Mouse (Mus musculus) kidney, postnatal 25 days (tissue): ENCODE data around the gene Chrna1.

ENCODE experiments used
- DNase-seq, 2 experiments: peaks; one replicate each; pipeline ENCODE4 v3.0.0; 2021; ENCODE audit warnings: mixed read lengths in 2 of 2

The Chrna1 gene

DNA sequence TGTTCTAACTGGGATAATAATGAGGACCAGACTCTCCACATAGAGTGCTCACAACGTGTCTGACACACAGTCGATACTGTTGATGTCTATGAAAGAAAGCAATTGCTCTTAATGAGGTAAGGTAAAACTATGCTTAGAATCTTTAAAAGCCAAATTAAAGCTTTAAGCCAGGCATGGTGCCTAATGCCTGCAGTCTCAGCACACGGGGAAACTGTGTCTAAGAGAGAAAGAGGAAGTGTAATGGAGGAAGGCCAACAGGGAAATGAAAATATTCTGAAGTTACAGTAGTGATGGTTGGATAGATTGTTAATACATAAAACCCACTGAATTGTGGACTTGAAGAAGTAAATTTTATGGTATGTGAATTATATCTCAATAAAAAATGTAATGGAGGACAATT is 25.7 kb downstream of the Chrna1 start:
- DNase-seq = no peak

GRCm38 (mm10) chr2:73552926-73553325 is 27.2 kb downstream of the Chrna1 start:
- DNase-seq = peak in 1 of 2 experiments; percentile 16

GRCm38 (mm10) chr2:73550725-73551124 is 29.4 kb downstream of the Chrna1 start:
- DNase-seq = peak in 1 of 2 experiments; percentile 80

- no peak for DNase-seq
Measured at GRCm38 (mm10) chr2:73548542-73548941, 31.6 kb downstream of the Chrna1 start.

- DNase-seq = no peak
Measured at GRCm38 (mm10) chr2:73547256-73547655, 32.9 kb downstream of the Chrna1 start.

DNA sequence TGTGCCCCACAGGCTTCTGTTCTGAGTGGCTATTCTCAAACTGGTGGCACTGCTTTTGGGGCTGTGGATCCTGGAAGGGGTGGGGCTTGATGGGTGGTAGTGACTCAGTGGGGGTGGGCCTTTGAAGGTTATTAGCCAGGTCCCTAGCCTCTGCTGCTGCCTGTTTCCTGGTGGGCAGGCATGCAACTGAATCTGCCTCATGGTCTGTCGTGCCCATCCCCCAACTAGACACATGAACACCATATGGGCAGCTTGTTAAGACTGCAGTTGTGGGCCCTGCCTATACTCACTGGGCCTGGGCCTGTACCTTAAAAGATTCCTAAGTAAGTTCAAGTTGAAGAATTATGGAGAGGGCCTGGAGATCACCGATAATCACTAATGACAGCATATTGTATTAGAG is 34.6 kb downstream of the Chrna1 start:
- DNase-seq = no peak

DNA sequence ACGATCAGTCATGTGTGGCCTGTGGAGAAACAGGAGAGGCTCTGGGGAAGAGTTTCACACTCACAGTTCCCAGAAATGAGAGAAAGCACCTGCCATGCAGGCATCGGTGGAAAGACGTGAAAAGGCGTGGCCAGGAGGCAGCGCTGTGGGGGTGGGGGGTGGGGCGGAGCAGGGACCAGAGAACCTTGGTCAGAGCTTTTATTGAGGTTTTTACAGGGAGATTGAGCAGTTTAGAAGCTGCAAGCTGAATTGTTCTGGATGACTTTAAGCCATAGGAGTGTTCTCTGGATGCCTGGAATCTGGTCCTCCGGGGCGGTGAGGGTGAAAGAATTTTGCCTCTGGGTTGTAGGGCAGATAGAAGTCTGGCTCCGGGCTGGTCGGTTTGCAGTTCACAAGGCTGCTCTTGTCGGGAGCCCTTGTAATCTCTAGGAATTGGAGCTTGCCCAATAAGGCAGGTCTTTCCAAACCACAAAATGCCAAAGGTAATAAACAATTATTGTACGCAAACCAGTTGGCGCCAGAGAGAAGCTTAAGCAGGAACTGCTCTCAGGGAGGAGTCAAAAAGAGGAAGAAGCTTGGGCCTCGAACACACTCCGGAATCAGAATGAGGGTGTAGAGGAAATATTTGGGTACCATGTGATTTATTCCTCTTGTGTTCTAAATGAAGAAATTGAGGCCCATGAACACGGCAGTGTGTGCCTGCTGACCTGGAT is 39.5 kb downstream of the Chrna1 start:
- DNase-seq = no peak

GRCm38 (mm10) chr2:73539697-73540096 is 40.4 kb downstream of the Chrna1 start:
- DNase-seq = peak in 1 of 2 experiments; percentile 53

GRCm38 (mm10) chr2:73539141-73539540 is 41.0 kb downstream of the Chrna1 start:
- no peak for DNase-seq

DNA sequence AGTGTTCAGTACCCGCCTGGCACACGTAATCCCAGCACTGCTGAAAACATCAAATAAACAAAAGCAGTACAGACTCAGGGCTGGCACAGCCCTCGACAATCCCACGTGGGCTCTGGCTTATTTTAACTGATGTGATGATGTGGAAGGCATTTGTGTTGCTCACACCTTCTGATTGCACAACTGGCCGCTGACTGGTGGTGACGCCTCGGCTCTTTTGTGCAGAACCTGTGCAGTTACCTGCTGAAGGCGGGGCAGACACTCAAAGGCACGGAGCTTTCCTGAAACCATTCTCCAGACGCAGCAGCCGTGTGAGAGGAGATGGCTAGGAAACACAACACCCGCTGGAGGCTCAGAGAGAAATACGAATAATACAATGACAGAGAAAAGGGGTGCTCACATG is 41.5 kb downstream of the Chrna1 start:
- no peak for DNase-seq

DNA sequence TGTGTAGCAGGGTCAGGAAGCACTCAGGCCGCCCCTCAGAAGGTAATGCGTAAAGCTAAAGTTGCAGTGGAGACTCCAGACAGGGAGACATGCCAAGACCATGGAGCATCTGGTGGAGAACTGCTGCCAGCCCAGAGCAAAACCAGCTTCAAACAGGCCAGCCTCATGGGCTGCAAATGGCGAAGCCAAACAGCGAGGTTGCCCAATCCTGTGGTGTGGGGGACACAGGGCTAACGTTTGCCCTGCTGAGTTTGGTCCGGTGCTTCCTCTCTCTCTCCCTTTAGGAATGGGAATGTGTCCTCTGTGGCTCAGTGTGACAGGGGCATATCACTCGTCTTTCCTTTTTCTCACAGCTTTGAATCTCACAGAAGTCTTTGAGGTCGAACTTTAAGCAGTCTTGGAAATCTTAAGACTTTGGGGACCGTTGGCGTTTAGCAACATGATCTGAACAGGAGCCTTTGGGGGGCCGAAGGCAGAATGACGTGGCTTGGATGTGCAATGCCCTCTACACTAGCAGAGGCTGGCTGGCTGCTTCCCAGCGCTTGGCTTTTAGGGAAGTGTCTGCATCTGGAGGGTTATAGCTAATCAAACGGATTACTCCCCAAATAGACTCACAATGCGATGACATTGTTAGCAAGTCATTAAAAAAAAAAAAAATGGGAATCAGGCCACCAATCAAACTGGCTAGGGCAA is 43.9 kb downstream of the Chrna1 start:
- no peak for DNase-seq

- no peak for DNase-seq
Measured at GRCm38 (mm10) chr2:73534720-73535119, 45.4 kb downstream of the Chrna1 start.

GRCm38 (mm10) chr2:73530487-73530886 is 49.7 kb downstream of the Chrna1 start:
- no peak for DNase-seq

DNA sequence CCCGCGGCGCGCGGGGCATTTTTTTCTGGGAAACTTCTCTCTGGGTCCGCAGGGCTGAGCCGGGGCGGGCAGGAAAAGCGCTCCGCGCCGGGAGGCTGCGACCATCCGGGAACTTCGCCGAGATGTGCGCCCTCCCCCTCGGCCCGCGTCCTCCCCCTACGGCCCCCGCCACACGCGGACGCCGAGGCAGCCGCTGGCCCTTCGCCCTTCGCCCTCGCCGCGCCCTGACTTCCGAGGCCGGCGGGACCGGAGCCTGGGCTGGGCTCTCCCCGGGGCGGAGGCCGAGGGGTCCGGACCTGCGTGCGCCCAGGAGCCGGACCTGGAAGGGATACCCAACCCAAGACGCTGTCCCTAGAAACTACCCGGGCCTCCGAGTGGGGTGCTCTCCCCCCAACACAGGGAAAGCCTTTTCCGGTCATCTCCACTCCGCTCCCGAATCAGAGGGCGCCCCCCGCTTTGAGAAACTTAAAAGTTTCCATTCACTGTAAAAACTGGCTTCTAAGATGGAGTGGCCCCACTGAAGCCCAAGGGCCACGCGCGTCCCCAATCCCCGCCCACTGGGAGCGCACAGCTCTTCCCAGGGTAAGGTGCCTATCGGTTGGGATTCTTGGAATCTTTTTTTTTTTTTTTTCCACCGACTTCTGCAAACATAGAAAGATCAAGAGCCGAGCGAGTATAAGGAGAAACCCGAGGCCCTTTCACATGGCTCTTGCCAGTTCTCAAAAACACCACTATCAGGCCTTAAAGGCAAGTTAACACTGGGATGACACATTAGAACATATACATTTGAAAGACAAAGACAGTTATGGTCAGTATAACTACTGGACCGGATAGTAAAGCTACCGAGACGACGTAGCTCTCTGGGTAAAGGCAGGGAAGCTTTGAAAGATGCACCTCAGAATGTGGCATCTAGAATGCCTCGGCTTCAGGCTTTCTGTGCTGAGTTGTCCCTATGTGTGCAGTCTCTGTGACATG is 50.5 kb downstream of the Chrna1 start, which contains the start of gene Wipf1:
Gene Wipf1 (minus strand): TSS at position 379 of the 975 bp plus-strand sequence.
- peak; percentile 86 to 92 for DNase-seq

DNA sequence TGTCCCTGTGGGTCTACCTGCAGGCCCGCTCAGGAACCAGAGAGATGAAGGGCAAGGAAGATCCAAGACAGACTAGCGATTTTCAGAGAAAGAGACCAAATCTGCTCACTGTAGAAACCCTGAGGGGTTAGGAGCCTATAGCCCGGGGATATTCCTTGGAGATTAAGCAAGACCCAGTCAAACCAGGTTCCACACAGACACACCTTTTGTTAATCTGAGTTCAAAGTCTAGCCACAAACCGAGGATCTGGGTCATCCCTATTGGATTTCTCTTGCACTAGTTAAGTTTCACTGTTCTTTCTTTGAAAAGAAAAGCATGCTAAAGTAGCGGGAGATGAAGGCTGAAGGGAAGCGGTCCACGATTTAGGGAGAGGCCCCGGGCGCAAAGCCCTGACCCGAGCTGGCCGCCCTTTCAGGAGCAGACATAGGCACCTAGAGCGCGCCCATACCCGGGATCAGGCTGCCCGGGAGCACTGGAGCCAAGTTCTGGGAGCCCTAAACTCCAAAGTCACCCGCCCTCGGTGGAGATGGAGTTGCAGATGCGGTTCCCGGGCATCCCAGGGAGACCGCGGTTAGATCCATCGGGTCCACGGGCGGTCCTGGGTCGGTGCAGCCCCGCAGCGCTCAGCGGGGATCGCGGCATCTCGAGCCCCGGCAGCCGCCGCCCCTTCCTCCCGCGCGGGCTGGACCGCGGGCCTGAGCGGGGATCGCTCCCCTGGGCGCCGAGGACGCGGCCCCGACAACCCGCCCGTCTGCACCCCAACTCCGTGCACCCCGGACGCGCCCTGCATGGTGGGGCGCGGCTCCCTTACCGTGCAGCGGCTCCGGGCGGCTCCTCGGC is 51.4 kb downstream of the Chrna1 start:
- DNase-seq = peak; percentile 39 to 57

GRCm38 (mm10) chr2:73527956-73528355 is 52.2 kb downstream of the Chrna1 start:
- no peak for DNase-seq

- peak in 1 of 2 experiments; percentile 18 for DNase-seq
Measured at GRCm38 (mm10) chr2:73526691-73527090, 53.4 kb downstream of the Chrna1 start.

DNA sequence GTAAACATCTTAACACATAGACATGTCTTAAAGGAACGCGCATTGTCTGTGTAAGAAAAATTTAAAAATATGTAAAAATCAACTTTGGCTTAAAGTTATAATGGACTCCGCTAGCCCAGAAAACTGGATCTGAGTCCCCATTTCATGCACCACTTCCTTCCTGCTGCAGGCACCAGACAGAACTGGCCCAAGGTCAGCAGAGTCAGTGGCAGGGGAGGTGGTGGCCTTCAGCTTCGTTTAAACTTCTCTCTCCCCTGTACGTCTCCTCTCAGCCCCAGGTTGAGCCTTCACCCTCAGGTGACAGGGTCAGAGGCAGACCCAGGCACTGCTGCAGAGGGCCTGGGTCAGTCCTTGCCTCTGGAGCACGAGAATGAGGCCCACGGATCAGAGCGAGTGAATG is 57.2 kb downstream of the Chrna1 start:
- peak; percentile 45 to 67 for DNase-seq

DNA sequence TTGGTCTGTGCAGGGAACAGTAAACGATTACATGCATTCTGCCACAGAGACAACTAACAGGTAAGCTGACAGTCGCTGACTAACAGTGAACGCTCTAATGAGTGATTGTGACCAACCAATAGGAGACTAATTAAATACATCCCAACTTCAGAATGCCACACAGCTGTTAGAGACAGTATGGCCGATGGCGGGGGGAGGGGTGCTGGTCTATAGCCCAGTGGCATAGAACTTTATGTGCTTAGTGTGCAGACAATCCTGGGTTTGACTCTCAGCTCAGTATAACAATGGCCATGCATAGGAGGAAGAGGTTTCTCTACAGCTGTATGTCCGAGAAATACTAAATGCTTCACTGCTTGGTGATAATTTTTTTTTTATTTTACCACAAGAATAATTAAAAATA is 57.8 kb downstream of the Chrna1 start:
- DNase-seq = no peak

DNA sequence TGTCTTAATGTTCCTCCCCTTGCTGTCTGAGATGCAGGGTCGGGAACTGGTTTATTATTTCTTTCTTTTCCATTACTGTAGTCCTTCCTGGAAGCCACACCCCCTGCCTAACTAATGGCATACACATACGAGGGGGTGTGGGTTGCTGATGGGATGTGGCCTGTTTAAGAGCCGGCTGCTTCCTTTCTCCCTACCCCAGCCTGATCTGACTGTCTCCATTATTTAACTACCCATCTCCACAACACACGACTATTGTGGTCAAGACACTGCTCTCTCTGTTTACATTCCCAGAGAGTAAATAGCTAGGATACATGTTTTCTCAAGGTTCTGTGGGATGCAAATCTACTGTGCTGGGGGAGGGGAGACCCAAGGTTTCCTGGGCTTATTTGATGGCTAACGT is 58.4 kb downstream of the Chrna1 start:
- no peak for DNase-seq

DNA sequence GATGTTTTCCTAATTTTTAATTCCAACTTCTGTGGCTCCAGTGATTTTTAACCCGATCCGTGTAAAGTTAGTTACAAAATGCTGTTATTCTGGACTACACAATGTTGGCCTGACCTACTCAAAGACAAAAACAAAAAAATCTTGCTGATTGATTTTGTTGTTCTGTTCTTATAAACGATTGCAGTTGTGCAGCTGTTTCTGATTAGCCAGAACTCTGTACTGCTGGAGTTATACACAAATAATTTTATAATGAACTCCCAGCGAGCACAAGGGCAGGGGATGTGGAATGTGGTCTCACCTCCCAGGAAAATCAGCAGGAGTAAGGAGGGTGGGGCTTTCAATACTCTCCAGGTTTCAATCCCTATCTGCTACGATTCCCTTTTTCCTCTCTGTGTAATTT is 61.2 kb downstream of the Chrna1 start:
- DNase-seq = no peak

GRCm38 (mm10) chr2:73518311-73518710 is 61.8 kb downstream of the Chrna1 start:
- no peak for DNase-seq
